Comparison of ENCODE assay signal across 8 mouse cellular contexts in the genomic region with DNA sequence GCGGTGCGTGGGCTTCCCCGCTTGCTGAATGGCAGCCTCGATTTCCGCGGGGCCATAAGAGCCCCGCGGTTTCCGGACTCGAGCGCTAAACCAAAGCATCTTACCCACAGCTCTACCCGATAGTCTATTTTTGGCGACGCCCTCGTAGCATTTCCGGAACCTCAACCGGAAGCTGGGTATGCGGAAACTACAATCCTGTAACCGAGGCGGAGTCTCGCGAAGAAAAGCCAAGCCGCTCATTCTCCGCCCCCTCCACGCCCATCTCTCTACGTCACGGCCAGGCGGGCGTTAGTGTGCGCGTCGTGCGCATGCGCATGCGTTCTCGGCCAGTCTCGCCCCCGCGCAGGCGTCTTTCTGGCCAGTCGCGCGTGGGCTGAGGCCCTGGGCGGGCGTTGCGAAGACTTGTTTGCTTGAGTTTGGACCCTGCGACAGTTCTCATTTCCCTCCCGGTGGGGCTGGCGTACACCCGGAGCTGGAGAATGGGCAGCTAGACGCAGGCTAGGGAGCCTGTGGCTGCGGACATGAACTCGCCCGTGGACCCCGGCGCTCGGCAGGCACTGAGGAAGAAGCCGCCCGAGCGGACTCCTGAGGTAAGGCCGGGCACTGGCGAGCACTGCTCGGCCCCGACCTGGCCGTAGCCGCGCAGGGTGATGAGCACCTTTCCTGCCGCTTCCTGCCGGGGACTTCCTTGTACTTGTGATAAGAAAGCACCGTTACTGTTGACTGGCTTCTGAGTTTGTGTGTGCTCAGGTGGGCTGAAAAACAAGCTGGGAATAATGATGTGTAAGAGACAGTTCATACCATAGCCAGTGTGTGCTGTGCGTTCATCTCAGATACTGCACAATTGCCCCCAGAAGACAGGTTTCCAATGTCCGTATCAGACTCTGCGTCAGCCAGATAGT. TPM values are rescaled to one million over a fixed set of nuclear protein-coding genes. Genes with fewer than 3 reads are reported as not detected.
DNase-seq lines count a peak whose midpoint lies in the region; ATAC-seq and TF ChIP-seq lines count a peak whose summit lies in the region.

TSS of gene Rapgef6 (plus strand) at position 319 of the 902 bp plus-strand sequence.

- peak within 1 kb of the TSS; percentile 87 for H3K9ac ChIP-seq in ES-Bruce4 (ENCODE audit: low read depth, poor library complexity, severe bottlenecking)
- H3K9ac ChIP-seq in forebrain, embryonic 13.5 days = peak within 1 kb of the TSS; percentile 84
- H3K9ac ChIP-seq in liver, postnatal 0 days (replicated peaks) = peak within 1 kb of the TSS; percentile 91
- H3K9ac ChIP-seq in neural tube, embryonic 14.5 days (replicated peaks; ENCODE audit: low read depth, low read length) = peak within 1 kb of the TSS; percentile 82

- intact Hi-C loops in heart, postnatal 10 days (cut with DNase I) = loop anchor here (2.0 kb wide), 1 partner anchor 86 kb away; no protein-coding TSS in a partner anchor

- no peaks in the 10 kb centered on the region for H3K4me1 ChIP-seq in ES-Bruce4 (ENCODE audit: control insufficient read depth, insufficient read depth, low read length)
- peaks cover 23% of the 10 kb centered on the region for H3K4me1 ChIP-seq in forebrain, embryonic 13.5 days
- H3K4me1 ChIP-seq in liver, postnatal 0 days (ENCODE audit: insufficient read depth) = peaks cover 35% of the 10 kb centered on the region
- peaks cover 17% of the 10 kb centered on the region; the same call in 1 of the 2 replicates for H3K4me1 ChIP-seq in neural tube, embryonic 14.5 days (ENCODE audit: control insufficient read depth, insufficient read depth, low read length)

- under 1% methylated on average over 73 of the region's 73 CpGs for WGBS in forebrain, embryonic 13.5 days
- WGBS in large intestine, adult 2 months = under 1% methylated on average over 73 of the region's 73 CpGs
- under 1% methylated on average over 73 of the region's 73 CpGs for WGBS in liver, postnatal 0 days (ENCODE audit: insufficient replicate concordance)
- under 1% methylated on average over 73 of the region's 73 CpGs for WGBS in neural tube, embryonic 14.5 days

- DNase-seq in heart, postnatal 10 days = peak; percentile 99 to 100
- DNase-seq in large intestine, adult 2 months (ENCODE audit: low read depth, low spot score) = peak; percentile 95
- DNase-seq in liver, postnatal 0 days = peak; percentile 100
- DNase-seq in testis, postnatal 10 days (ENCODE audit: low spot score) = peak; percentile 99

- TF ChIP-seq EP300 in ES-Bruce4 (IDR thresholded peaks at IDR 0.05; ENCODE audit: insufficient read depth, low read depth, low read length) = peak; percentile 4; the same call in 1 of the 2 replicates
- TF ChIP-seq EP300 in liver, postnatal 0 days (IDR thresholded peaks at IDR 0.05; ENCODE audit: low read depth) = peak; percentile 38; the same call in 1 of the 2 replicates

- no peaks in the 10 kb centered on the region for H3K9me3 ChIP-seq in ES-Bruce4 (replicated peaks; ENCODE audit: control insufficient read depth, insufficient read depth, low read length, poor library complexity, severe bottlenecking)
- H3K9me3 ChIP-seq in forebrain, embryonic 13.5 days (replicated peaks) = no peaks in the 10 kb centered on the region
- H3K9me3 ChIP-seq in liver, postnatal 0 days (ENCODE audit: low read length) = no peaks in the 10 kb centered on the region
- no peaks in the 10 kb centered on the region for H3K9me3 ChIP-seq in neural tube, embryonic 14.5 days (ENCODE audit: control insufficient read depth, low read length)

- peak within 1 kb of the TSS; percentile 88 for H3K4me3 ChIP-seq in ES-Bruce4 (ENCODE audit: low read depth, low read length)
- H3K4me3 ChIP-seq in forebrain, embryonic 13.5 days = peak within 1 kb of the TSS; percentile 79
- peak within 1 kb of the TSS; percentile 77 for H3K4me3 ChIP-seq in liver, postnatal 0 days (ENCODE audit: low read depth, low read length)
- peak within 1 kb of the TSS; percentile 81 for H3K4me3 ChIP-seq in neural tube, embryonic 14.5 days (ENCODE audit: low read depth, low read length)

- peak within 1 kb of the TSS; percentile 83 for H3K4me2 ChIP-seq in forebrain, embryonic 13.5 days
- peak within 1 kb of the TSS; percentile 78 for H3K4me2 ChIP-seq in liver, postnatal 0 days (ENCODE audit: low read depth, low read length)
- peak within 1 kb of the TSS; percentile 73 for H3K4me2 ChIP-seq in neural tube, embryonic 14.5 days (ENCODE audit: low read depth, low read length)

- H3K27ac ChIP-seq in ES-Bruce4 (ENCODE audit: insufficient read depth, low read length) = peak within 1 kb of the TSS; percentile 28; the same call in 1 of the 2 replicates
- peak within 1 kb of the TSS; percentile 91 for H3K27ac ChIP-seq in forebrain, embryonic 13.5 days
- peak within 1 kb of the TSS; percentile 98 for H3K27ac ChIP-seq in liver, postnatal 0 days (ENCODE audit: low read depth)
- peak within 1 kb of the TSS; percentile 91 for H3K27ac ChIP-seq in neural tube, embryonic 14.5 days (ENCODE audit: low read depth, low read length)

- no peak for TF ChIP-seq CTCF in ES-Bruce4 (IDR thresholded peaks at IDR 0.05; ENCODE audit: low read depth, low read length)
- no peak for TF ChIP-seq CTCF in liver, postnatal 0 days (IDR thresholded peaks at IDR 0.05; ENCODE audit: low read depth)

- H3K27me3 ChIP-seq in ES-Bruce4 (ENCODE audit: control insufficient read depth, insufficient read depth, low read length, poor library complexity, severe bottlenecking) = no peaks in the 10 kb centered on the region
- H3K27me3 ChIP-seq in forebrain, embryonic 13.5 days = no peaks in the 10 kb centered on the region
- H3K27me3 ChIP-seq in liver, postnatal 0 days (ENCODE audit: insufficient read depth, low read length) = no peaks in the 10 kb centered on the region
- no peaks in the 10 kb centered on the region for H3K27me3 ChIP-seq in neural tube, embryonic 14.5 days (ENCODE audit: control insufficient read depth, insufficient read depth, low read length)

- no peaks in the 10 kb centered on the region for H3K36me3 ChIP-seq in ES-Bruce4 (ENCODE audit: control insufficient read depth, insufficient read depth, low read length, poor library complexity, severe bottlenecking)
- no peaks in the 10 kb centered on the region for H3K36me3 ChIP-seq in forebrain, embryonic 13.5 days (ENCODE audit: poor library complexity, severe bottlenecking)
- H3K36me3 ChIP-seq in liver, postnatal 0 days (replicated peaks; ENCODE audit: insufficient read depth, low read length) = no peaks in the 10 kb centered on the region
- no peaks in the 10 kb centered on the region for H3K36me3 ChIP-seq in neural tube, embryonic 14.5 days (ENCODE audit: control insufficient read depth, insufficient read depth, low read length)

- peak; percentile 79 for TF ChIP-seq POLR2A in ES-Bruce4 (IDR thresholded peaks at IDR 0.05; ENCODE audit: insufficient read depth, low read length)

- peak; percentile 94 for ATAC-seq in cerebellum, adult (ENCODE audit: insufficient number of reproducible peaks, low FRiP score, low TSS enrichment)
- peak; percentile 97 for ATAC-seq in forebrain, embryonic 13.5 days
- ATAC-seq in liver, postnatal 0 days = peak; percentile 94
- peak; percentile 97 for ATAC-seq in neural tube, embryonic 14.5 days (ENCODE audit: low read depth)

RNA-seq across cellular contexts. Expression of gene Rapgef6, which starts in this region (rescaled TPM):
- polyA plus RNA-seq in ES-Bruce4 (2011; ENCODE audit: insufficient read depth, insufficient read length, low read depth, missing spikeins) = 33.3 and 36.7 TPM in 2 replicates
- 36.4 and 40.4 TPM in 2 replicates for polyA plus RNA-seq in forebrain, embryonic 13.5 days (2015; fragmentation: Nextera tagmentation; extraction: Ambion mirVana)
- 10 to 100 TPM; 24.8 to 25.7 TPM for total RNA-seq in heart, postnatal 10 days (2021)
- polyA plus RNA-seq in large intestine, adult 2 months (2012; rRNA removed) = 11.1 and 19.1 TPM in 2 replicates
- polyA plus RNA-seq in liver, postnatal 0 days (2015; fragmentation: Nextera tagmentation; extraction: Ambion mirVana) = 10.6 and 14.7 TPM in 2 replicates
- polyA plus RNA-seq in neural tube, embryonic 14.5 days (2014; fragmentation: Nextera tagmentation; extraction: Ambion mirVana) = 34.2 and 40.6 TPM in 2 replicates

Comparison
In these comparisons a context has a peak if more than half of its experiments do, and no peak if none do; other contexts are left out.
1. Peak in every context shown above with its lines: DNase-seq, ATAC-seq, H3K4me3 ChIP-seq and H3K27ac ChIP-seq.
2. H3K27ac ChIP-seq: peak in every context shown above with its lines; median percentile 98 in liver, postnatal 0 days; 91 in forebrain, embryonic 13.5 days; 91 in neural tube, embryonic 14.5 days; 28 in ES-Bruce4.